Mouse (Mus musculus) gastrocnemius, adult 18-20 months (tissue): ENCODE measurements at regions not wholly inside any gene's neighbourhood (a gene's known extent, or its start where the extent isn't known, plus 50 kb on each side); places are given as distances from the start of the nearest gene placed in this dataset.
A peak's percentile ranks its signal among the peaks of the same experiment; 100 is the strongest.

Source experiments
- DNase-seq: peaks from one replicate; pipeline ENCODE4 v3.0.0; 2021; ENCODE audit warnings: low spot score

GRCm38 (mm10) chr16:45033268-45033667, 59.9 kb upstream of the Ccdc80 start:
- DNase-seq = no peak

DNA sequence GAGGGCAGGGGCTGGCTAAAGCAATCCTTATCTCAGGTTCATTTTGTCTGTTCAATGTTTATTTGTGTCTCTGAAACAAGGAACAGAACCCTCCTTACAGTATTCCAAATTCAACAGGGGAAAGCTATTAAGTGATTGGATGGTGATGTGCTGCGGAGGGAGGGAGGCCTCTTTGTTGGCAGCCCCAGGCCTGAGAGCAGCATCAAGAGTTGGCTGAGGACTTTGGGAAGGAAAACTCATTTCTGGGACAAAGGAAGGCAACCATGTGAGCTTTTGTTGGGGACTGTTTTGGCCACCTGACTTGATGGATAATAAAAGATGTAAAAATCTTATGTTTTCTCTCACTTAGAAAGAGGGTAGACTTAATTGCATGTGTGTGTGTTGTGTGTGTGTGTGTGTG, 58.8 kb upstream of the Ccdc80 start:
- DNase-seq = peak; percentile 35

GRCm38 (mm10) chr16:45036806-45037520, 56.2 kb upstream of the Ccdc80 start:
- DNase-seq = peak; percentile 59

GRCm38 (mm10) chr16:45037521-45037888, 55.7 kb upstream of the Ccdc80 start:
- DNase-seq = no peak

DNA sequence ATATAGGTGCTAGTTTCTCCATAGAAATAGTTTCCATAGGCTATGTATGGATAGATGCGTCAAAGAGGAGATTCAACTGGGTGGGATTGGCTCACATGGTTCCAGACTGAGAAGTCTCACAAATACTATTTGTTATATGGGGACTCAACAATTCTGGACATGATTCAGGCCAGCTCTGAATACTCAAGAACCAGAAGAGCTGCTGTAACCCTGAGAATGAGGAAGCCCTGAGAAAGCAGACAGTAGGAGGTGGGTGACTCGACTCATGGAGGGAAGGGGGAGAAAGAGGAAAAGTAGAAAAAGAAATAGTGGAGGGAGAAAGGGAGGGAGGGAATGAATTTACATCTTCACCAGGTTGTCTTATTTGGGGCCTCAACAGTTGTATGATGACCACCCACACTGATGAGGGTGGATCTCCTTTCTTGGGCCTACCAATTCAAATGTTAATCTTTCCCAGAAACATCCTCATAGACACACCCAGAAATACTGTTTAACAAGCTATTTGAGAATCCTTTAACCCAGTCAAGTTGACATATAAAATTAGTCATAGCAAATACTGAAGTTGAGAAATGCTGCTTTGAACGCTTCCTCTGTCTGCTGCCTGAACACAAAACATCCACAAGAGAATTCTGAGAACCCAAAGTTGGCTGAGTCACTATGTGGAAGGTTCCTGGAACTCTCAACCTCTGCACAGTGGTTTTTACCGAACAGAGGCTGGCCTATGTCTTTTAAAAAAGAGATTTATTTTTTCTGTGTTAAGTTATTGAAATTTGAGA, 54.8 kb upstream of the Ccdc80 start:
- DNase-seq = peak; percentile 16
